Mouse (Mus musculus): ENCODE results near the gene Adam8.

Gene Adam8

GRCm38 (mm10) chr7:139944291-139945240 lies 47.8 kb downstream of the Adam8 start:
- DNase-seq, result no peak

DNA sequence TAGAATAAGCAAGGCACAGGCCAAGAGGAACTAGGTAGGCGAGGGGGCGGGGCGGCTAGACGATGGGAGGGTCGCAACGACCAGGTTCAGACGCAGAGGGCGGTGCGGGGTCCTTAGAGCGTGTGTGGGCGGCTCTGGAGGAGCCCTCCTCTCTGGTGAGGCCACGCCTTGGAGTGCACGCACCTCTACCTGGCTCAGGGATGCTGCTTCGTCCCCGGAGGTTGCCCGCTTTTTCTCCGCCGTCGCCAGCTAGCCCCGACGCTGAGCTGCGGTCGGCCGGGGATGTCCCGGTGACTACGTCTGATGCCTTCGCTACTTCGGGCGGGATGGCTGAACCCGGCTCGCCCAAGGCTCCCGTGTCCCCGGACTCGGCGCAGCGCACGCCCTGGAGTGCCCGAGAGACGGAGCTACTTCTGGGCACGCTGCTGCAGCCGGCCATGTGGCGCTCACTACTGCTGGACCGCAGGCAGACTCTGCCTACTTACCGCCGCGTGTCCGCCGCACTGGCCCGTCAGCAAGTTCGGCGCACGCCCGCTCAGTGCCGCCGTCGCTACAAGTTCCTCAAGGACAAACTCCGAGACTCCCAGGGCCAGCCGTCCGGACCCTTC lies 48.6 kb downstream of the Adam8 start, which contains the start of gene Utf1:
TSS of gene Utf1 (plus strand) at position 116 of the 608 bp plus-strand sequence.
- DNase-seq, result peak; percentile 38 to 52

GRCm38 (mm10) chr7:139940476-139941209 lies 51.7 kb downstream of the Adam8 start:
- DNase-seq, result no peak

GRCm38 (mm10) chr7:139937810-139938209 lies 54.6 kb downstream of the Adam8 start:
- no peak for DNase-seq

GRCm38 (mm10) chr7:139937138-139937537 lies 55.2 kb downstream of the Adam8 start:
- no peak for DNase-seq

GRCm38 (mm10) chr7:139936705-139937104 lies 55.7 kb downstream of the Adam8 start:
- no peak for DNase-seq

DNA sequence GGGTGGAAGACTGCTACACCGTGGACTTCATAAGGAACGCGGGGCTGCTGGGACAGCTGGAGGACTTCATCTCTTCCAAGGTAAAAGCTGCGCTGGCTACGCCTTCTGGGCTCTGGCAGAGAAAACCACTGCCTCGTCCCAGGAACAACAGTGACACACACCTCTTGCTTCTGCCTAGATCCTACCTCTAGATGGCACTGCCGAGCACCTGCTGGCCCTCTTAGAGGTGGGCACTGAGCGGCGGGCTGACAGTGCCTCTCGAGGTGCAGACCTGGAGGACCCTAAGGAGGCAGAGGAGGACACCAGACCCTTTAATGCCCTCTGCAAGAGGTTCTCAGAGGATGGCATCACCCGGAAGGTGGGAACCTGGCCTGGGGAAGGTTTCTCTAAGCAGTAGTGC lies 61.6 kb downstream of the Adam8 start:
- DNase-seq, result peak in 1 of 2 experiments; percentile 66

Data from cerebellum, postnatal 25 days (tissue).